Mouse (Mus musculus) kidney, postnatal 0 days (tissue): ENCODE results near the gene Gm45713. TPM values are rescaled to one million over a fixed set of nuclear protein-coding genes. Genes with fewer than 3 reads are reported as not detected.

ENCODE experiments used
- ATAC-seq: fragments of 200-750 bp; cut with Nextera tagmentation; replicated peaks from 2 replicates; pipeline ENCODE4 v1.8.0; 2017; ENCODE audit warnings: low read depth, moderate number of reproducible peaks, moderate TSS enrichment, moderate library complexity; ENCODE audit not compliant: low FRiP score
- DNase-seq: peaks from one replicate; pipeline ENCODE4 v3.0.0-alpha.2; 2016; ENCODE audit warnings: low spot score
- H3K27ac ChIP-seq: fragments of 300-500 bp; sonication (generic); 2 replicates; pipeline ENCODE4 v1.5.1; 2014; ENCODE audit warnings: mild to moderate bottlenecking
- H3K27me3 ChIP-seq: fragments of 300-500 bp; sonication (generic); 2 replicates; pipeline ENCODE4 v1.6.1; 2014; ENCODE audit warnings: low read length, mixed read lengths; ENCODE audit not compliant: insufficient read depth
- H3K36me3 ChIP-seq: fragments of 300-500 bp; sonication (generic); 2 replicates; pipeline ENCODE4 v1.6.1; 2014; ENCODE audit warnings: low read length, mixed read lengths; ENCODE audit not compliant: insufficient read depth
- H3K4me1 ChIP-seq: fragments of 300-500 bp; sonication (generic); replicated peaks from 2 replicates; pipeline ENCODE4 v1.6.1; 2014; ENCODE audit warnings: antibody characterized with exemption, low read length, mixed read lengths; ENCODE audit not compliant: insufficient read depth
- H3K4me2 ChIP-seq: fragments of 300-500 bp; sonication (generic); 2 replicates; pipeline ENCODE4 v1.6.1; 2014; ENCODE audit warnings: mild to moderate bottlenecking, low read length, moderate library complexity, mixed read lengths
- H3K4me3 ChIP-seq: fragments of 300-500 bp; sonication (generic); replicated peaks from 2 replicates; pipeline ENCODE4 v1.5.1; 2014; ENCODE audit warnings: low read depth, low read length
- H3K9ac ChIP-seq: fragments of 300-500 bp; sonication (generic); 2 replicates; pipeline ENCODE4 v1.6.1; 2014; ENCODE audit warnings: low read depth, low read length
- H3K9me3 ChIP-seq: fragments of 300-500 bp; sonication (generic); replicated peaks from 2 replicates; pipeline ENCODE4 v1.6.1; 2016; ENCODE audit warnings: low read length, inconsistent platforms, mixed read lengths
- CTCF ChIP-seq: IDR thresholded peaks from 2 replicates; pipeline ENCODE4 v1.5.1; 2016; ENCODE audit warnings: antibody characterized with exemption, low read depth, mild to moderate bottlenecking, moderate library complexity
- WGBS: fragments of 180-500 bp; shearing (Covaris S2); extraction: QIAGEN DNeasy Blood & Tissue Kit; methylation state at CpG from one replicate; pipeline ENCODE4 v1.1.7; 2014; 5-methylcytosine and 5-hydroxymethylcytosine counted together
- polyA plus RNA-seq: library from polyadenylated mRNA; unstranded; fragments of >200 nt; fragmentation: Nextera tagmentation; extraction: Ambion mirVana; gene quantifications from 2 replicates; pipeline ENCODE4 v1.2.1, GENCODE M21; 2015

The Gm45713 gene
- polyA plus RNA-seq, 1 experiment from 2014 or later, result 1.3 TPM

DNA sequence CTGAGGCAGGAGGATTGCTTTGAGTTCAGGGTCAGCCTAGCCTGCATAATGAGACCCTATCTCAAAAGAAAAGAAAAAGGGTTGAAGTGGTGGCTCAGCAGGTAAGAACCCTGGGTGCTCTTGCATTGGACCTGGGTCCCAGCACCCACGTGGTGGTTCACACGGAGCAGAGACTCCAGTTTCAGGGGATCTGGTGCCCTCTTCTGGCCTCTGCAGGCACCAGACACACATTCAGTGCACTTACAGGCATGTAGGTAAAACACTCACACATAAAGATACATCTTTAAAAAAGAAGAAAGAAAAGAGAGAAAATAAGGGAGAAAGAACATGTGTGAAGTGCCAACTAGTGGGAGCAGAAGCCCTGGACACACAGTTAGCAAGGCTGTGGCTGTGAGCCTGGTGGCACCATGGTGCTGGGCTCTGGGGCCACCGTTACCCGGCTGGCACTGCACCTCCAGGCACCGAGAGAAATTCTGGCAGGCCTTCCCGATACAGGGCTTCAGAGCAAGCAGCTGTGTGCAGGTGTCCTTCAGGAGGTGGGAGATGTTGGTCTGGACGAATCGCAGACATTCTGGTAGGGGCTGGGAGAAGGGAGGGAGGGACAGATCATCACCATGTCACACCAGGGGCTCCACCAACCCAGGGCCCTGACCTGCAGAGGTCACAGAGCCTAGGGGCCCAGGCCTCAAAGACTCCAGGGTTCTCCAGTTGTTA is 2.4 kb downstream of the Gm45713 start:
- 80% methylated on average over 8 of the region's 8 CpGs for WGBS
- DNase-seq, result no peak
- TF ChIP-seq CTCF, result peak; percentile 38
- ATAC-seq, result no peak
- H3K4me1 ChIP-seq, result peaks cover 17% of the 10 kb centered on the region; the same call in 1 of the 2 replicates
- no peak overlapping the region for H3K9ac ChIP-seq
- no peak overlapping the region for H3K27ac ChIP-seq
- no peak overlapping the region for H3K4me2 ChIP-seq
- H3K36me3 ChIP-seq, result no peaks in the 10 kb centered on the region
- H3K27me3 ChIP-seq, result no peaks in the 10 kb centered on the region
- H3K4me3 ChIP-seq, result no peak overlapping the region
- H3K9me3 ChIP-seq, result no peaks in the 10 kb centered on the region

DNA sequence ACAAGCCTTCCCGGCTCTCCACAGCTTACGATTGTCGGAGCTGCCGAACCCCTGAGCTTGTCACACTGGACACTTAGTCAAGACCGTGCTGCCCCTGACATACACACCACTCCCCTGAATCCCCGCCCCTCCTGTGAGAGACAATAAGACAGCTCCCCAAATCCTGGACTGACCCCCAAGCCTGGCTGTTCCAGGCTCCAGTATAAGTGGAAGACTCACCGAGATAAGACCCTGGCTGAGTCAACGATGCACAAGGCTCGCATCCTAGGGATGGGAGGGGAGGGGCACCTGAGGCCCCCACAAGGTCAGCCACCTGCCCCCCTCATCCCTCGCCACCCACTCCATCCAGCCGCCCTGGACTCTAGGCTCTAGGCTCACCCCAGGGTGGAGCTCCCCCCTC is 4.2 kb downstream of the Gm45713 start:
- ATAC-seq, result no peak
- 81% methylated on average over 11 of the region's 11 CpGs for WGBS

DNA sequence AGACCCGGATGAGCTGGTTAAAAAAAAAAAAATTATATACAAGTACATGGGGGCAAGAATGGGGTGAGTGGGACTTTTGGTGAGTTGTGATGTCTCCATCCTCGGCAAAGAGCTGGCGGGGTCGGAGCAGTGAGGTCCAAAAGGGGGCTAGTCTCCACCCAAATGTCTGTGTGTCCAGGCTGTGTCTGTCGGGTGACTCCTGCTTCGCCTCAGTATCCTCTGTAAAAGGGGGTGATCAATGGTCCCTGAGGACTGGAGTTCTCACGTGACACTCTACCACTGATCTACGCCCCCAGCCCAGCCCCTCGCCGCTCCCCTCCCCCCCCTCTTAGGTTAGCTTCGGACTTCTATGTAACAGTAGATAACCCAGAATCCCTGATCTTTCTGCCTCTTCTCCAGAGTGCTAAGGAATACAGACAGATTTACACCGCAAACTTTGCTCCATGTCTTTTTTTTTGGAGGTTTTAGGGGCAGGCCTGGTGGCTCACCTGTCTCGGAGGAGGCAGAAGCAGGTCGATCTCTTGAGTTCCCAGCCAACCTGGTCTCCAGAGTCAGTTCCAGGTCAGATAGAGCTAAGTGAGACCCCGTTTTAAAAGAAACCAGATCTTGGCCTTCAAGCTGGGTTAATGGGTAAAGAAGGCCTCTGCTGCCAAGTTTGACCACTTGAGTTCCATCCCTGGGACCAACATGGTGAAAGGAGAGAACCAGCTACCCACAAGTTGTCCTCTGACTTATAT is 6.1 kb downstream of the Gm45713 start:
- H3K4me3 ChIP-seq, result no peak overlapping the region; the same call in 1 of the 2 replicates
- no peaks in the 10 kb centered on the region for H3K9me3 ChIP-seq
- TF ChIP-seq CTCF, result no peak
- peak overlapping the region; percentile 90 for H3K27ac ChIP-seq
- peaks cover 32% of the 10 kb centered on the region for H3K4me1 ChIP-seq
- H3K36me3 ChIP-seq, result peaks cover 19% of the 10 kb centered on the region
- 58% methylated on average over 15 of the region's 15 CpGs for WGBS
- no peak for DNase-seq
- peak overlapping the region; percentile 64 for H3K4me2 ChIP-seq
- no peaks in the 10 kb centered on the region for H3K27me3 ChIP-seq
- no peak for ATAC-seq
- H3K9ac ChIP-seq, result peak overlapping the region; percentile 60; the same call in 1 of the 2 replicates

More for the DNA sequence above, 4.2 kb downstream of the Gm45713 start:
- peaks cover 25% of the 10 kb centered on the region for H3K4me1 ChIP-seq
- H3K27me3 ChIP-seq, result no peaks in the 10 kb centered on the region
- TF ChIP-seq CTCF, result no peak
- DNase-seq, result no peak
- H3K4me2 ChIP-seq, result no peak overlapping the region
- H3K36me3 ChIP-seq, result peaks cover under 1% of the 10 kb centered on the region; the same call in 1 of the 2 replicates
- no peak overlapping the region for H3K9ac ChIP-seq
- H3K4me3 ChIP-seq, result no peak overlapping the region
- H3K9me3 ChIP-seq, result no peaks in the 10 kb centered on the region
- no peak overlapping the region for H3K27ac ChIP-seq

DNA sequence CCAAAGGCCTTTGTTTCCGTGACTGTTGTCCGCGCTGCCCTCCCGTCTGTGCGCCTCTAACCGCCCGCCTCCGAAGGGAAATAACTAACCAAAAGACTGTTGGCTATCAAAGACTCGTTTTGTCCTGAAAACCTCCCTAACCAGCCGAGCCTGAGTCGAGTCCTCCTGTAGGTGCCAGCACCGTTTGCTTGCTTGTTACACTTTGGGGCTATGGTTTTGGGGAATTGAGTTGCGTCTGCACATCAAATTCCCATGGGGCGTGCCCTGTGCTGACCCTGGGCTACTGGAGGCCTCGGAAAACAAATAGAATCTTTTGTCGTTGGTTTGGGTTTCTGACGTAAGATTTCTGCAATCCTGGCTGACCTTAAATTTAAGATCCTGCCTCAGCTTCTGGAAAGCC is 6.7 kb downstream of the Gm45713 start:
- peaks cover 19% of the 10 kb centered on the region for H3K36me3 ChIP-seq
- no peaks in the 10 kb centered on the region for H3K9me3 ChIP-seq
- DNase-seq (no peak), ATAC-seq (no peak)
- peaks cover 30% of the 10 kb centered on the region; the same call in 1 of the 2 replicates for H3K4me1 ChIP-seq
- H3K4me2 ChIP-seq, result peak overlapping the region; percentile 64
- H3K4me3 ChIP-seq, result peak overlapping the region; percentile 40
- H3K27ac ChIP-seq, result peak overlapping the region; percentile 90
- no peak for TF ChIP-seq CTCF
- peak overlapping the region; percentile 60 for H3K9ac ChIP-seq
- WGBS, result under 1% methylated on average over 17 of the region's 17 CpGs
- no peaks in the 10 kb centered on the region for H3K27me3 ChIP-seq

- Histone ChIP-seq H3K4me2 (peak within 1 kb of the TSS; percentile 82), H3K4me3 (peak within 1 kb of the TSS; percentile 85), H3K27ac (peak within 1 kb of the TSS; percentile 90), H3K27me3 (no peaks in the 10 kb centered on the region), H3K36me3 (peaks cover 19% of the 10 kb centered on the region), H3K9ac (peak within 1 kb of the TSS; percentile 96), H3K4me1 (peaks cover 30% of the 10 kb centered on the region; the same call in 1 of the 2 replicates), H3K9me3 (no peaks in the 10 kb centered on the region)
- DNase-seq, result peak; percentile 99
- under 1% methylated on average over 48 of the region's 48 CpGs for WGBS
- TF ChIP-seq CTCF, result peak; percentile 89
- ATAC-seq, result peak; percentile 92
Measured at GRCm38 (mm10) chr7:45128624-45129246, 7.3 kb downstream of the Gm45713 start, which contains the start of gene Rpl13a. TSS of gene Rpl13a (minus strand) at chr7:45128761.

DNA sequence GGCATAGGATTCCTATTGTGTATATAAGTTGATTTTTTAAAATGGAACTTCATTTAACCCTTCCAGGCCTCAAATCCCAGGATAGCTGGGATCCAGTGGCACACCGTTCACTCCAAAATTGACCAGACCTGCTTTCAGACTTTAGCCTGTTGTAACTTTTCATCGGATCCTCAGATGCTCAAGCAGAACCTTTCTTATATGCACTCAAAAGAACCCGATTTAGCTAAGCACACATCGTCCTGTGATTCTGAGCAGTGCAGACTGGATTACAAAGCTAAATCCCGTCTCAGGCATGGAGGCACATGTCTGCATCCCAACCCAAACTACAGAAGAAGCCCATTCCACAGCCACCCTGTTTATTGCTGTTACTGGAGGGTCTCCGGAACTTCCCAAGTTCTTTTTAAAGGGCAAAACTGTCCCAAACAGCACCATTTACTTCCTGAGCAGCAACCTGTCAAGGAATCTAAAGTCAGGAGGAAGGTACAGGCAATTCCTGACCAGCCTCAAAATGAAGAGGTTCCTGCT is 8.3 kb downstream of the Gm45713 start:
- H3K4me3 ChIP-seq, result peak overlapping the region; percentile 85
- WGBS, result 3% methylated on average over 6 of the region's 6 CpGs
- peaks cover 24% of the 10 kb centered on the region for H3K36me3 ChIP-seq
- TF ChIP-seq CTCF, result no peak
- H3K4me2 ChIP-seq, result peak overlapping the region; percentile 82
- H3K27me3 ChIP-seq, result no peaks in the 10 kb centered on the region
- DNase-seq (no peak), ATAC-seq (no peak)
- H3K4me1 ChIP-seq, result peaks cover 35% of the 10 kb centered on the region; the same call in 1 of the 2 replicates
- peak overlapping the region; percentile 96 for H3K9ac ChIP-seq
- H3K9me3 ChIP-seq, result no peaks in the 10 kb centered on the region
- H3K27ac ChIP-seq, result peak overlapping the region; percentile 87
